40 mouse cellular contexts compared by ENCODE assay signal in genomic region chr5:3691283-3691682, GRCm38 (mm10). TPM values are rescaled to one million over a fixed set of nuclear protein-coding genes. Genes with fewer than 3 reads are reported as not detected.
"Had no signal": no experiment of that assay in that cellular context is flagged by ENCODE, and none has a peak within 500 bp of the region (broad histone marks: within the 10 kb centered on the region; RNA-seq: fewer than 3 reads in every experiment).

No protein-coding gene starts in this region.

- H3K9me3 ChIP-seq: heart, embryonic 13.5 days; heart, embryonic 15.5 days; hindbrain, embryonic 13.5 days; hindbrain, embryonic 15.5 days; kidney, embryonic 15.5 days; limb, embryonic 13.5 days; limb, embryonic 15.5 days had no signal

- H3K27ac ChIP-seq: heart, adult 2 months; heart, embryonic 13.5 days; heart, embryonic 15.5 days; hindbrain, embryonic 13.5 days; hindbrain, embryonic 15.5 days; hindbrain, postnatal 0 days; kidney, embryonic 15.5 days; kidney, postnatal 0 days; limb, embryonic 13.5 days; limb, embryonic 15.5 days had no signal

- H3K9ac ChIP-seq: heart, embryonic 13.5 days; heart, embryonic 15.5 days; hindbrain, embryonic 13.5 days; hindbrain, embryonic 15.5 days; kidney, embryonic 15.5 days; limb, embryonic 13.5 days; limb, embryonic 15.5 days had no signal

- H3K27me3 ChIP-seq: heart, embryonic 13.5 days; heart, embryonic 15.5 days; hindbrain, embryonic 13.5 days; hindbrain, embryonic 15.5 days; kidney, embryonic 15.5 days; limb, embryonic 13.5 days; limb, embryonic 15.5 days had no signal

- H3K4me3 ChIP-seq: heart, adult 2 months; heart, embryonic 13.5 days; heart, embryonic 15.5 days; hindbrain, embryonic 13.5 days; hindbrain, embryonic 15.5 days; kidney, embryonic 15.5 days; limb, embryonic 13.5 days; limb, embryonic 15.5 days had no signal

- ATAC-seq: forebrain, embryonic 16.5 days; hindbrain, postnatal 0 days; intestine, embryonic 16.5 days had no signal

- H3K4me2 ChIP-seq: heart, embryonic 11.5 days; heart, embryonic 13.5 days; heart, embryonic 15.5 days; hindbrain, embryonic 13.5 days; hindbrain, embryonic 15.5 days; kidney, embryonic 15.5 days; limb, embryonic 13.5 days; limb, embryonic 15.5 days had no signal

- DNase-seq: gastrocnemius, postnatal 14 days; gastrocnemius, postnatal 36 days; heart, adult 11 months; heart, adult 2 months; heart, postnatal 14 days; heart, postnatal 36 days; kidney, adult 11 months; kidney, adult 2 months; kidney, adult 9 months; kidney, postnatal 14 days; kidney, postnatal 36 days; layer of hippocampus, adult 9-11 months; layer of hippocampus, postnatal 36 days; left cerebral cortex, postnatal 4 days had no signal

- H3K4me1 ChIP-seq: heart, embryonic 13.5 days; heart, embryonic 15.5 days; hindbrain, embryonic 13.5 days; hindbrain, embryonic 15.5 days; kidney, embryonic 15.5 days; limb, embryonic 13.5 days; limb, embryonic 15.5 days had no signal

RNA-seq across cellular contexts. Expression of gene Tmbim7, which starts 40.3 kb away (rescaled TPM):
- total RNA-seq: gastrocnemius, adult 18-20 months; gastrocnemius, adult 8-10 months; gastrocnemius, postnatal 14 days; gastrocnemius, postnatal 36 days; heart, adult 2 months; heart, postnatal 14 days; heart, postnatal 36 days; hematopoietic stem cell, adult 5-6 weeks; hindbrain, postnatal 0 days; layer of hippocampus, adult 18-20 months; layer of hippocampus, adult 8-10 months; layer of hippocampus, postnatal 14 days; layer of hippocampus, postnatal 36 days; left cerebral cortex, adult 18-20 months; left cerebral cortex, adult 8-10 months; left cerebral cortex, postnatal 10 days; left cerebral cortex, postnatal 25 days; left cerebral cortex, postnatal 4 days had no signal
- polyA plus RNA-seq: forebrain, embryonic 16.5 days; heart, embryonic 11.5 days; heart, embryonic 13.5 days; heart, embryonic 15.5 days; heart, postnatal 0 days; hindbrain, embryonic 11.5 days; hindbrain, embryonic 13.5 days; hindbrain, embryonic 15.5 days; hindbrain, postnatal 0 days; intestine, embryonic 14.5 days; intestine, embryonic 16.5 days; kidney, adult 2 months; kidney, embryonic 15.5 days; kidney, postnatal 0 days; large intestine, adult 2 months; limb, embryonic 13.5 days; limb, embryonic 15.5 days had no signal
